Mouse (Mus musculus): ENCODE results near the gene BC067074. TPM values are rescaled to one million over a fixed set of nuclear protein-coding genes. Genes with fewer than 3 reads are reported as not detected.

The BC067074 gene
- polyA plus RNA-seq, 1 experiment from 2014 or later = 10.2 TPM

DNA sequence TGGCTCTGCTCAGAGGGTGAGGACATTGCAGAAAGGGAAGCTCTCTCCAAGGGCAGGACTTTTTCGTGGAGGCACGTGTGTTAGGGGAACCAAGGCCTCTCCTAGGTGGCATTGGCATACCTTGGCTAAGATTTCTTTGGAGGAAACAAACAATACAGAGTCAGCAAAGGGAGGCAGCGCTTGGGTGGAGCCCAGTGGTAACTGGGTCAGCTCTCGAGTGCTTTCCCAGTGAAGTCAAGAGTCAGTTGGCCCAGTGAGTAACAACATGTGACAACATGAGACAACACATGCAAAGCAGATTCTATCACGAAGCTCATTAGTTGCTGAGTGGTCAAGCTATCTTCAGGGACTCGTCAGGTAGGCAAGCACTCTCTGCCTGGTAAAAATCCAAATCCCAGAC, 40.4 kb downstream of the BC067074 start:
- H3K27ac ChIP-seq = no peak overlapping the region
- H3K4me1 ChIP-seq = peaks cover 23% of the 10 kb centered on the region
- peaks cover 23% of the 10 kb centered on the region for H3K36me3 ChIP-seq
- H3K27me3 ChIP-seq = no peaks in the 10 kb centered on the region
- H3K9me3 ChIP-seq = 0 out of 2 replicates have a peak, but pooled peaks cover 8% of the 10 kb centered on the region
- no peak overlapping the region for H3K4me3 ChIP-seq
- no peak overlapping the region for H3K4me2 ChIP-seq (replicated peaks)
- no peak overlapping the region for H3K9ac ChIP-seq
- no peak for ATAC-seq (ENCODE audit: low FRiP score, low read depth)
- WGBS = 87% methylated on average over 6 of the region's 6 CpGs

DNA sequence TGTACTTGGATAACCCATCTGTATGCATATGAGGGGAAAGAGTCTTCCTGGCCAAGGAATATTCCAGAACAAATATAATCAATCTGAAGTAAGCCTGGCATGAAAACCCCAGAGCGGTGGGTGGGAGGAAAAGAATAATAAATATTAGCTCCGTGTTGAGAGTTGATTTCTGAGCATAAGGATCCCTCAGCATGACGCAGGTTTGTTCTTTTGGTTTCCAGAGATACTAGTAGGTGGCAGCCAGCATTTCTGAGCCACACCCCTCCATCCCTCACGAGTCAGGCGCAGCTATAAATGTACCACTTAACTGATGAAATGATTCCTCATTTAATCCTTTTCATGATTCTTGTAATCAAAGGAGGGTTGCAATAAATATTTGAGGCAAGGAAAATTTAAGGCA, 41.0 kb downstream of the BC067074 start:
- Histone ChIP-seq H3K27me3 (no peaks in the 10 kb centered on the region), H3K36me3 (peaks cover 22% of the 10 kb centered on the region), H3K9ac (no peak overlapping the region), H3K9me3 (0 out of 2 replicates have a peak, but pooled peaks cover 8% of the 10 kb centered on the region), H3K27ac (no peak overlapping the region), H3K4me3 (no peak overlapping the region), H3K4me1 (peaks cover 23% of the 10 kb centered on the region), H3K4me2 (replicated peaks) (no peak overlapping the region)
- WGBS = 82% methylated on average over 5 of the region's 5 CpGs
- ATAC-seq (ENCODE audit: low FRiP score, low read depth) = no peak

DNA sequence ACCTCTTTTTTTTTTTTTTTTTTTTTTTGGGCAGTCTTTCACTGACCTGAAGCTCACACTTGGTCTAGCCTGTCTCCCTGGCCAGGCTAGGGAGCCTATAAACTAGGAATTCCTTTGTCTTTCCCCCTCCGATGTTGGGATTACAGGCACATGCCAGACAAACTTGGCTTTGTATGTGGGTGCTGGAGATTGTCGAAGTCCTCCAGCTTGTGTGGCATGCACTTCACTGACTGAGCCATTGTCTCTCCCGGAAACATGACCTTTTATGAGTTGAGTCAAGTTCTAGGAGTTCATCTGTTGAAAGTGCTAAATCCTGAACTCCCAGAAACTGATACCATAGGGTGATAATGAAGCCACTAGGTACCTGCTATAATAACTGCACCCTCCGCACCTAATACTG, 41.8 kb downstream of the BC067074 start:
- H3K4me2 ChIP-seq (replicated peaks) = no peak overlapping the region
- no peaks in the 10 kb centered on the region for H3K27me3 ChIP-seq
- peaks cover 23% of the 10 kb centered on the region for H3K4me1 ChIP-seq
- H3K4me3 ChIP-seq = no peak overlapping the region
- 32% methylated on average over 4 of the region's 4 CpGs for WGBS
- H3K36me3 ChIP-seq = peaks cover 14% of the 10 kb centered on the region
- 0 out of 2 replicates have a peak, but pooled peaks cover 8% of the 10 kb centered on the region for H3K9me3 ChIP-seq
- H3K9ac ChIP-seq = no peak overlapping the region
- H3K27ac ChIP-seq = no peak overlapping the region
- no peak for ATAC-seq (ENCODE audit: low FRiP score, low read depth)

DNA sequence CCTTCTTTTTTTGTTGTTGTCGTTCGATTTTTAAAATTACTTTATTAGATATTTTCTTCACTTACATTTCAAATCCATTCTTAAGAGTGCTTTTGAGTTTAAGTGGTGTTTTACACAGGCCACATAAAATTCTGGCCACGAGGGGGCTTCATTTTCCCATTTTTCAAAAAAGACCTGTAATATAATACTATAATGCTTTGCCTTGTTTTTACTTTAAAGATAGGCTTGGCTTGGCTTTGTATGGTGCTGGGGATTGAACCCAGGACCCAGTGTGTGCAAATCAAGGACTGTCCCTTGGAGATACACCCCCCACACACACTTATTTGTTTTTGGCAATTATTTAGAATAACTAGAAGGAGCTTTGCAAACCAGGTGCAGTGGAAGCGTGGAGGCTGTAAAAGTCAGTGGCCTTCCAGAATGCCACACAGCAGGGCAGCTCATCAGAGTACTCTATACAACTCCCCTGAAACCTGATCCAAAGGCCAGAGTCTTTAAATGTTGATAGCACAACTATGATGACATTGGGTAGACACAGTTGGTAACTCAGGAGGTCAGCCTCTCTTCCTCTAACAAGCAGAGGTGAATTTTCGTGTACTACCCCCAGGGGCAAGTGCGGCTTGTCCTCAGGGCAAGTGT, 44.4 kb downstream of the BC067074 start:
- Histone ChIP-seq H3K9me3 (no peaks in the 10 kb centered on the region), H3K27ac (0 out of 2 replicates have a peak overlapping the region, but pooled peaks have one; percentile 22), H3K4me1 (peaks cover 18% of the 10 kb centered on the region), H3K9ac (no peak overlapping the region), H3K4me2 (replicated peaks) (no peak overlapping the region), H3K4me3 (no peak overlapping the region), H3K27me3 (no peaks in the 10 kb centered on the region), H3K36me3 (peaks cover 3% of the 10 kb centered on the region; the same call in 1 of the 2 replicates)
- peak; percentile 26; the same call in 1 of the 2 replicates for ATAC-seq (ENCODE audit: low FRiP score, low read depth)
- WGBS = 48% methylated on average over 6 of the region's 6 CpGs

DNA sequence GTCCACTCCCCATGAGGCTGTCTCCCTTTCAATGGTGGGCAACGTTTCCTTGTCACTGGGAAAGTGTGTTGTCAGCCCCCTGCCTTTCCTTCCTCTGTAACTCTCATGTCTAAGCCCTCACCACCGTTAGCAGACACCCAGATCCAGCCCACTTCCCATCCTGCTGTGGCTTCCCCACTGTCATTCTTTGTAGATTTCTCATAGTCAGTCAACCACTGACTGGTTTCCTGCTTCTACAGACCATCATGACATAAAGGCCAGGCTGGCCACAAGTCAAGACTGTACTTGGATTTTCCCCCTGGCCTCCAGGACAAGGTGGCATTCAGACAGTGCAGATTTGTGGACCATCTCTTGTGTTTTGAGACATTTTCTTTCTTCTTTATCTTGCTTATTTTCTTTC, 47.7 kb downstream of the BC067074 start:
- no peak overlapping the region for H3K27ac ChIP-seq
- no peaks in the 10 kb centered on the region for H3K9me3 ChIP-seq
- H3K36me3 ChIP-seq = no peaks in the 10 kb centered on the region
- H3K4me3 ChIP-seq = no peak overlapping the region
- no peak for ATAC-seq (ENCODE audit: low FRiP score, low read depth)
- no peak overlapping the region for H3K9ac ChIP-seq
- H3K4me2 ChIP-seq (replicated peaks) = no peak overlapping the region
- 66% methylated on average over 2 of the region's 2 CpGs for WGBS
- peaks cover 11% of the 10 kb centered on the region for H3K4me1 ChIP-seq
- H3K27me3 ChIP-seq = no peaks in the 10 kb centered on the region

DNA sequence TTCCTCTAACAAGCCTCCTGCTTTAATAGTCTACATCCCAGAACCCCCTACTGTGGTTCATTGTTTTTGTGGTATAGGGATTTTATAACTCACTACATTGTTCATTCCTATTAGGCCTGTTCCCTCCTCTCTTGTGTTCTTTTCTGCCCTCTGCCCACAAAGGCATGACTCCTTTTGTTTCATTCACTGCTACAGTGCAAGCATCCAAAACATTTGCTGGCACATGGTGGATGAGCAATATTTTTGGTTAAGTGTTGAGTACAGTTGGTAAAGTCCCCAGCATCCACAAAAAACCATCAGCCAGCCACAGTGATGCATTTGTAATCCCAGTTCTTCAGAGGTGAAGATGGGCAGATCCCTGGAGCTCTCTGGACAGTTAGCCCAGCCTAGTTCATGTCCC, 48.2 kb downstream of the BC067074 start:
- H3K36me3 ChIP-seq = no peaks in the 10 kb centered on the region
- H3K27me3 ChIP-seq = no peaks in the 10 kb centered on the region
- no peak overlapping the region for H3K4me2 ChIP-seq (replicated peaks)
- H3K4me3 ChIP-seq = no peak overlapping the region
- no peak overlapping the region for H3K9ac ChIP-seq
- H3K9me3 ChIP-seq = no peaks in the 10 kb centered on the region
- H3K4me1 ChIP-seq = peaks cover 13% of the 10 kb centered on the region
- no peak for ATAC-seq (ENCODE audit: low FRiP score, low read depth)
- H3K27ac ChIP-seq = no peak overlapping the region

DNA sequence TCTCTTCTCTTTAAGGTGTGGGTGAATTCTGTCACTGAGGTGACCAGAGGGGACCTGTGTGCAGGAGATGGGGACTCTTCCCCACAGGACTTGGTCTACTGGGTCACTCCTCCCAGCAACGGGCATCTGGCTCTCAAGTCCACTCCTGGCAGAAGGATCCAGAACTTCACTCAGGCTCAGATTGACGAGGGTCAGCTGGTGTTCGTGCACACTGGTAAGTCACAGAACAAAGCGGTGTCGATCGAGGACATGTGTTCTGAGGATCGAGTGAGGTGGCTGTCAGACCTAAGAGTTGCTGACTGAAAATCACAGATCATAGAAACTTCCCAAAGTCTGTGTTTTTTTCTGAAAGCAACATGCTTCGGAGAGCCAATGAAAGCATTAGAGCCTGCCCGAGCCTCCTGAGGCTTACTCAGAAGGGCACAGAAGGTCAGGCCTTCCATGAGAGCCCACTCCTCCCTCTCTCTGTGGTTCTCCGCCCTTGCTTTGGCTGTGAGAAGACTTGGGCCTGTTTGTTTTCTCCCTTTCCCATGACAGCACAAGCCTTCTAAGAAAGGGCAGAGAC, 49.5 kb downstream of the BC067074 start:
- 68% methylated on average over 10 of the region's 10 CpGs for WGBS
- ATAC-seq (ENCODE audit: low FRiP score, low read depth) = no peak
- no peaks in the 10 kb centered on the region for H3K27me3 ChIP-seq

DNA sequence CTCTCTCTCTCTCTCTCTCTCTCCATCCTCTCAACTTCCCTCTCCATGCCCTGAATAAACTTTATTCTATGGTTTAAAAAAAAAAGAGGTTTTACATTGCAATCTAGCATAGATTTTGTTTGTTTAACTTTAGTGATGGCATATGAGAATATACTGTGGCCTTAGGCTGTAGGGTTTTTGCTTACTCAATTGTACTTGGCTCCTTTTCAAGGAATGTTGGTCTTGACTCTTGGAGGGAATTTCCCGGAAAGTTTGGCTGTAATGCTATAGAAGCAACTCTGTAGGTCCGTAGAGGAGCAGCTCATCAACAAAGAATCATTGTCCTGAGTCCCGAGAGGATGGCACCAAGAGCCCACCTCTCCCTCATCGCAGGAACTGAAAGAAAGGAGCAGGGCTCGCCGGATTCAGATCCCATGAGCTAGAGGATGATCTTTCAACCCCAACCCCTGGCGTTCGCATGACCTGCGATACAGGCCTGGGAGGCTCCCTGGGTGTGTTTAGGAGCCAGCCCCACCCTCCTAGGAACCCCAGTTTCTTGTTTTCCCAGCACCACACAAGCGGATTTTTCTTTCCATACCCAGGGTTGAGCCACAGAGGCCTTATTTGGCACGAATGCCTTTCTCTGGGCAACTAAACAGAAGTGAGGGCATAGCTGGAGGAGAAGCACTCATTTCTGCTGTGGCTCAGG, 57.9 kb downstream of the BC067074 start:
- Histone ChIP-seq H3K4me1 (peaks cover 42% of the 10 kb centered on the region), H3K27ac (peak overlapping the region; percentile 11; the same call in 1 of the 2 replicates), H3K4me2 (replicated peaks) (no peak overlapping the region), H3K9ac (no peak overlapping the region), H3K9me3 (no peaks in the 10 kb centered on the region), H3K4me3 (no peak overlapping the region), H3K36me3 (0 out of 2 replicates have a peak, but pooled peaks cover 3% of the 10 kb centered on the region), H3K27me3 (no peaks in the 10 kb centered on the region)
- 68% methylated on average over 11 of the region's 11 CpGs for WGBS
- 0 out of 2 replicates have a peak, but pooled peaks have one; percentile 37 for ATAC-seq (ENCODE audit: low FRiP score, low read depth)

More for the DNA sequence above, 49.5 kb downstream of the BC067074 start:
- Histone ChIP-seq H3K36me3 (no peaks in the 10 kb centered on the region), H3K9me3 (no peaks in the 10 kb centered on the region), H3K4me3 (no peak overlapping the region), H3K4me1 (peaks cover 16% of the 10 kb centered on the region; the same call in 1 of the 2 replicates), H3K9ac (no peak overlapping the region), H3K27ac (no peak overlapping the region), H3K4me2 (replicated peaks) (no peak overlapping the region)

DNA sequence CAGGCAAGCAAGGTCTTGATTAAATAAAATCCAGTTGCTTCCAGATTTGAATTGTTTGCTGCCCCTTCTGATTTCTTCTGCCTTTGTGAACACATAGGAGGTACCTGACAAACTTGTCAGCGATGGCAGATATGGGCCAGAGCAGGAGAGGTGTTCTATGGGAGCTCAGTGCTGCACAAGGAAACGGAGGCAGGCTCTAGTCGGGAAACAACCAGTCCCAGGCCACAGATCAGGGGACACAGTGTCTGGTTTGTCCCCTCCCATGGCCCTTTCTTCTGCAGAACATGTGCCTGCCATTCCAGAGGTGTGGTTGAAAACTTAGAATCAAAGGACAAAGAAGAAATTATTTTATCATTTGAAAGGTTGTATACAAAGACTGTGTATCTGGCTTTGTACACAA, 60.6 kb downstream of the BC067074 start:
- no peak overlapping the region for H3K4me2 ChIP-seq (replicated peaks)
- no peak overlapping the region for H3K27ac ChIP-seq
- ATAC-seq (ENCODE audit: low FRiP score, low read depth) = no peak
- WGBS = 79% methylated on average over 3 of the region's 3 CpGs
- H3K36me3 ChIP-seq = 0 out of 2 replicates have a peak, but pooled peaks cover 3% of the 10 kb centered on the region
- H3K9me3 ChIP-seq = no peaks in the 10 kb centered on the region
- H3K4me3 ChIP-seq = no peak overlapping the region
- H3K4me1 ChIP-seq = peaks cover 25% of the 10 kb centered on the region
- H3K27me3 ChIP-seq = no peaks in the 10 kb centered on the region
- no peak overlapping the region for H3K9ac ChIP-seq

DNA sequence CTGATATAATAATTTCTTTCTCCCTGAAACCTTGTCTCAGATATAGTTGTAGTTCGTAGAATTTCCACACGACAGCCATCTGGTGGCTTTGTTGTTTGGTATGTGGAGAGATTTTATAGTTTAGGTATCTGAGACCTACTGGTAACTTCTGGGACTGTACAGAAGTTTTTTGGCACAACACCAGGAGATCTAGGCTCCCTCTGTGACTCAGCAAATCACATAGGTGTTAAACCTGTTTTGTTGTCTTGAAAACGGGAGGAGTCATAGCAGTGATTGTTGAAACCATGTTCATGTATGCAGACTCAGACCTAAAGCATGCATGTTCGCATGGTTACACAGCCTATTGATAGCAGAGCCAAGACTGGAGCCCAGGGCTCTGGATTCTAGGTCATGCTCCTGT, 61.0 kb downstream of the BC067074 start:
- 0 out of 2 replicates have a peak, but pooled peaks cover 3% of the 10 kb centered on the region for H3K36me3 ChIP-seq
- no peak overlapping the region for H3K4me2 ChIP-seq (replicated peaks)
- no peaks in the 10 kb centered on the region for H3K27me3 ChIP-seq
- no peak for ATAC-seq (ENCODE audit: low FRiP score, low read depth)
- no peak overlapping the region for H3K4me3 ChIP-seq
- H3K9me3 ChIP-seq = no peaks in the 10 kb centered on the region
- H3K9ac ChIP-seq = no peak overlapping the region
- no peak overlapping the region for H3K27ac ChIP-seq
- H3K4me1 ChIP-seq = peaks cover 21% of the 10 kb centered on the region
- 74% methylated on average over 4 of the region's 4 CpGs for WGBS

DNA sequence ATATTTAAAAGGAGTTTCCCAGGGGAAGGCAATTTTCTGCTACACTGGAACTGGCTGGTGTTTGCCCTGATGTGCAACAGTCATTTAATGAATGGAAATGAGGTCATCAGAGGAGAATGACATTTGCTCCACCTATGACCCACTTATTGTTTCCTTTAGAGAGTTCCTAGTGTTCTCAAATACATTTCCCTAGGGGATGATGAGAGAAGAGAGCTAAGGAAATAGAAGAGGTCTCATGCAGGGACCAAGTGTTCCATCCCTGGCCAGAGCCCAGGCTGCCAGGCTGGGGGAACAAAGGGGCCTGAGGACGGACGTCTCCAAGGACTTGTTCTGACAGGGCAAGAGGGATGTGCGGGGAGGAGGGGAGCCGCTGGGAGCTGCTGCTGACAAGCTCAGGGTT, 62.1 kb downstream of the BC067074 start:
- no peak overlapping the region for H3K4me3 ChIP-seq
- no peak for ATAC-seq (ENCODE audit: low FRiP score, low read depth)
- whole genome bisulfite sequencing = 73% methylated on average over 4 of the region's 4 CpGs

DNA sequence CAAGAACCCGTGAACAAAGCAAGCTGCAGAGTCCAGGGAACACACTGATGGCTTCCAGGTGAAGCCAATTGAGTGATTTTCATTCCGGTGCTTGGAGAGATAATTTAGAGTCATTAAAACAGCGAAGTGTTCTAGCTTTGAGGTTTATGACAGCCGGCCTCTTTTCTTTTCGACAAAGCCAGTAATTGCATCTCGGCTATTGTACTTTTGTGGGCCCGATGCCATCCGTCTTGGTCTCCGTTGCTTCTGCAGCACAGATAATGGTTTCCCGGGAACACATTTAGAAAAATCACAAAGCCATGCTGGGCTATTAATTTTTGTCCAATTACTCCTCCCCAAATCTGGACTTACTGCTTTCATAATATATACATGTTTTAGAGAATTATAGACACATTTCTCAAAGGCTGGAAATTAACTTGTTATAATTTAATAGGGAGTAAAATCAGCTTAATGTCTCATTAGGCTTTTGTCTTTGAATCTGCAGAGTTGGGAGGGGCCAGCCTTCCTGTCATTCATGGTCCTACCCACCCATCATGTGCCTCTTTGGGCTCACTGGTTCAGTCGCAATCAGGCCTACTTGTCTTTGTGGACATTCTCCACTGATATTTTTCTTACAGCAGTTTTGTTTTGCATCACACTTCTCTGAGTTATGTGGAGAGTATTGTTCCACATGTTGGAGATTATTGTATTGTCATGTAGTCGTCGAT, 64.6 kb downstream of the BC067074 start:
- Histone ChIP-seq H3K9ac (no peak overlapping the region), H3K27me3 (no peaks in the 10 kb centered on the region), H3K4me3 (no peak overlapping the region), H3K4me1 (peaks cover 9% of the 10 kb centered on the region; the same call in 1 of the 2 replicates), H3K27ac (no peak overlapping the region), H3K36me3 (peaks cover 7% of the 10 kb centered on the region), H3K4me2 (replicated peaks) (no peak overlapping the region), H3K9me3 (no peaks in the 10 kb centered on the region)
- no peak for ATAC-seq (ENCODE audit: low FRiP score, low read depth)
- 50% methylated on average over 13 of the region's 13 CpGs for WGBS

More for the DNA sequence above, 62.1 kb downstream of the BC067074 start:
- Histone ChIP-seq H3K4me2 (replicated peaks) (no peak overlapping the region), H3K4me1 (peaks cover 19% of the 10 kb centered on the region), H3K27ac (no peak overlapping the region; the same call in 1 of the 2 replicates), H3K9ac (no peak overlapping the region), H3K9me3 (no peaks in the 10 kb centered on the region), H3K36me3 (no peaks in the 10 kb centered on the region), H3K27me3 (no peaks in the 10 kb centered on the region)
